Mouse (Mus musculus): ENCODE measurements at regions not wholly inside any gene's neighbourhood (a gene's known extent, or its start where the extent isn't known, plus 50 kb on each side); places are given as distances from the start of the nearest gene placed in this dataset.

DNA sequence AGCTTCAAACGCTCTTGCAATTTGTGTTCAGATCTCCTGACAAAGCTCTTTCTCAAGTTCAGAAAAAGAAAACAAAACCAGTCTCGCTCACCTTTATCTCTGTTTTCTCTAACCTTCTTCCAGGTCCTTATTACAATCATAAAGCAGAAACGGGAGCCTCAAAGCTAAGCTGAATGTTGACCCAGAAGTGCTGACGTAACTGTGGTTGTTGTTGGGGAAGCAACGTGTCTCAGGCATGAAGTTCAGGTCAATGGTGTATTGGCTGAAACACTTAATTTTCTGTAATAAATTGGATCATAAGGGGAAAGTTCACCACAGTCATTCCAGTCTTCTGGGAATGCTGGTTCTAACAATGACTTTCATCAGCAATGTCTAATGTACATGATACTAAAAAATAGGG lies 586.7 kb downstream of the Ofcc1 start:
- DNase-seq (ENCODE audit: low spot score), result no peak

DNA sequence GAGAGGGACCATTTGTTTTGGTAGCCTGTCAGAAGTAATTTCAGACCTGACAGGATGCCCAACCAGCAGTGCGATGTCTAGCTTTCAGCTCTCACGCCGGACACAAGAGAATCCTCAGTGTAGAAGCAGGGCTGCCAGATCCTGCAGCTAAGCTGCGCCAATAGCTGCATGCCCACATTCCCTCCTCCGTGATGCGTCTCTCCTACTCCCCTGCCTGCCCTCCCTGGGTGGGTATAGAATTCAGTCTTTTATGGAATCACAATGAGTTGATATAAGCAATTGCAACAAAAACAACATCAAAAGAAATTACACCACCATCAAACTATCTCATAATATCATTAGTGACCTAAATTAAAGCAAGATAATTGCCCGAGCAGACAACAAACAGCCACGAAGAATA lies 587.1 kb downstream of the Ofcc1 start:
- no peak for DNase-seq (ENCODE audit: low spot score)

GRCm38 (mm10) chr13:39769228-39769627 lies 592.0 kb downstream of the Ofcc1 start:
- DNase-seq (ENCODE audit: low spot score), result no peak

- no peak for DNase-seq (ENCODE audit: low spot score)
Measured at GRCm38 (mm10) chr13:39766897-39767296, 594.4 kb downstream of the Ofcc1 start.

Data from left cerebral cortex, adult 11 months (tissue).